Mouse (Mus musculus): ENCODE results near the gene Prkcsh. TPM values are rescaled to one million over a fixed set of nuclear protein-coding genes. Genes with fewer than 3 reads are reported as not detected.

The Prkcsh gene
- polyA plus RNA-seq, 1 experiment from 2014 or later, result 102 TPM

Other genes starting within 250 kb of the Prkcsh start
- gene Spc24, start 242.5 kb upstream of the Prkcsh start, polyA plus RNA-seq (2015; fragmentation: Nextera tagmentation; extraction: Ambion mirVana), result 83.7 and 87.5 TPM in 2 replicates
- 11.2 and 11.6 TPM in 2 replicates for gene Kank2, start 204.1 kb upstream of the Prkcsh start, polyA plus RNA-seq (2015; fragmentation: Nextera tagmentation; extraction: Ambion mirVana)
- gene Angptl8, start 167.3 kb upstream of the Prkcsh start, polyA plus RNA-seq (2015; fragmentation: Nextera tagmentation; extraction: Ambion mirVana), result 6.4 TPM in 2 replicates
- 39.4 and 41.6 TPM in 2 replicates for gene Dock6, start 150.2 kb upstream of the Prkcsh start, polyA plus RNA-seq (2015; fragmentation: Nextera tagmentation; extraction: Ambion mirVana)
- 106 and 130 TPM in 2 replicates for gene Rab3d, start 84.6 kb upstream of the Prkcsh start, polyA plus RNA-seq (2015; fragmentation: Nextera tagmentation; extraction: Ambion mirVana)
- 3.4 and 4.6 TPM in 2 replicates for gene Ccdc159, start 75.3 kb upstream of the Prkcsh start, polyA plus RNA-seq (2015; fragmentation: Nextera tagmentation; extraction: Ambion mirVana)
- gene Tmem205, start 75.2 kb upstream of the Prkcsh start, polyA plus RNA-seq (2015; fragmentation: Nextera tagmentation; extraction: Ambion mirVana), result 74.5 and 81.2 TPM in 2 replicates
- gene Plppr2, start 65.8 kb upstream of the Prkcsh start, polyA plus RNA-seq (2015; fragmentation: Nextera tagmentation; extraction: Ambion mirVana), result 6.9 and 7.1 TPM in 2 replicates
- gene Swsap1, start 47.1 kb upstream of the Prkcsh start, polyA plus RNA-seq (2015; fragmentation: Nextera tagmentation; extraction: Ambion mirVana), result 5.6 and 6.0 TPM in 2 replicates
- 10.4 and 11.8 TPM in 2 replicates for gene Epor, start 39.3 kb upstream of the Prkcsh start, polyA plus RNA-seq (2015; fragmentation: Nextera tagmentation; extraction: Ambion mirVana)
- 6.1 and 6.2 TPM in 2 replicates for gene Rgl3, start 13.4 kb upstream of the Prkcsh start, polyA plus RNA-seq (2015; fragmentation: Nextera tagmentation; extraction: Ambion mirVana)
- gene Ccdc151, start 172 bp upstream of the Prkcsh start, polyA plus RNA-seq (2015; fragmentation: Nextera tagmentation; extraction: Ambion mirVana), result 0.53 and 0.59 TPM in 2 replicates
- gene Elavl3, start 49.2 kb downstream of the Prkcsh start, polyA plus RNA-seq (2015; fragmentation: Nextera tagmentation; extraction: Ambion mirVana), result 1.9 and 2.1 TPM in 2 replicates
- not detected in 2 replicates for gene Gm49318, start 68.5 kb downstream of the Prkcsh start, polyA plus RNA-seq (2015; fragmentation: Nextera tagmentation; extraction: Ambion mirVana)
- gene Zfp653, start 68.6 kb downstream of the Prkcsh start, polyA plus RNA-seq (2015; fragmentation: Nextera tagmentation; extraction: Ambion mirVana), result 11.2 and 11.7 TPM in 2 replicates
- gene Ecsit, start 82.6 kb downstream of the Prkcsh start, polyA plus RNA-seq (2015; fragmentation: Nextera tagmentation; extraction: Ambion mirVana), result 43.5 and 43.9 TPM in 2 replicates
- gene Cnn1, start 96.4 kb downstream of the Prkcsh start, polyA plus RNA-seq (2015; fragmentation: Nextera tagmentation; extraction: Ambion mirVana), result 505 and 582 TPM in 2 replicates
- 152 and 158 TPM in 2 replicates for gene Elof1, start 114.4 kb downstream of the Prkcsh start, polyA plus RNA-seq (2015; fragmentation: Nextera tagmentation; extraction: Ambion mirVana)
- 42.2 and 45.3 TPM in 2 replicates for gene Acp5, start 132.9 kb downstream of the Prkcsh start, polyA plus RNA-seq (2015; fragmentation: Nextera tagmentation; extraction: Ambion mirVana)
- 90.4 and 93.4 TPM in 2 replicates for gene Pigyl, start 154.0 kb downstream of the Prkcsh start, polyA plus RNA-seq (2015; fragmentation: Nextera tagmentation; extraction: Ambion mirVana)
- 1.0 and 1.9 TPM in 2 replicates for gene Zfp872, start 185.3 kb downstream of the Prkcsh start, polyA plus RNA-seq (2015; fragmentation: Nextera tagmentation; extraction: Ambion mirVana)
- gene Zfp809, start 222.9 kb downstream of the Prkcsh start, polyA plus RNA-seq (2015; fragmentation: Nextera tagmentation; extraction: Ambion mirVana), result 27.5 and 29.7 TPM in 2 replicates